Mouse (Mus musculus) neutrophil, adult 65 days (primary cell): ENCODE results near the gene Gfer. TPM values are rescaled to one million over a fixed set of nuclear protein-coding genes. Genes with fewer than 3 reads are reported as not detected.

Experiments
- total RNA-seq: library from RNA; stranded (reverse); gene quantifications from 2 replicates; pipeline ENCODE4 v1.2.4, GENCODE M21; 2023

Gfer gene
- 3.9 and 4.5 TPM in 2 replicates for total RNA-seq

GRCm38 (mm10) chr17:24696011-24696697 is at the start of gene Gfer, which contains the start of gene Noxo1:
TSS of gene Gfer (minus strand) at chr17:24696156.
TSS of gene Noxo1 (plus strand) at chr17:24696234.

GRCm38 (mm10) chr17:24736330-24737051 is 40.5 kb upstream of the Gfer start, which contains the start of gene Msrb1:
TSS of gene Msrb1 (plus strand) at chr17:24736642.

GRCm38 (mm10) chr17:24727618-24728017 is 31.7 kb upstream of the Gfer start, which contains the start of gene Rpl3l:
TSS of gene Rpl3l (plus strand) at chr17:24727820.

GRCm38 (mm10) chr17:24724184-24724583 is 28.2 kb upstream of the Gfer start, which contains the start of gene Ndufb10:
TSS of gene Ndufb10 (minus strand) at chr17:24724478.

GRCm38 (mm10) chr17:24717943-24718342 is 22.0 kb upstream of the Gfer start, which contains the start of the genes Rnf151 and Rps2:
TSS of gene Rnf151 (minus strand) at chr17:24718063.
TSS of gene Rps2 (plus strand) at chr17:24718116.

GRCm38 (mm10) chr17:24706982-24707800 is 11.2 kb upstream of the Gfer start, which contains the start of gene Tbl3:
TSS of gene Tbl3 (minus strand) at chr17:24707660.

GRCm38 (mm10) chr17:24689251-24690081 is 6.5 kb downstream of the Gfer start, which contains the start of gene Syngr3:
TSS of gene Syngr3 (minus strand) at chr17:24689955.

GRCm38 (mm10) chr17:24669545-24670245 is 26.3 kb downstream of the Gfer start, which contains the start of gene Zfp598:
TSS of gene Zfp598 (plus strand) at chr17:24669687.

GRCm38 (mm10) chr17:24658017-24658758 is 37.8 kb downstream of the Gfer start, which contains the start of gene Npw:
TSS of gene Npw (minus strand) at chr17:24658457.

GRCm38 (mm10) chr17:24650070-24650616 is 45.8 kb downstream of the Gfer start, which contains the start of gene Slc9a3r2:
TSS of gene Slc9a3r2 (minus strand) at chr17:24650327.

Other genes with a start within 250 kb of the Gfer start
- gene E4f1, start 225.8 kb downstream of the Gfer start, total RNA-seq = 40.1 and 46.7 TPM in 2 replicates
- 21.5 and 26.4 TPM in 2 replicates for gene Pgp, start 225.8 kb downstream of the Gfer start, total RNA-seq
- gene Bricd5, start 222.3 kb downstream of the Gfer start, total RNA-seq = 0.98 TPM in 1 of 2 replicates, not detected in the other
- 35.2 and 41.1 TPM in 2 replicates for gene Mlst8, start 217.1 kb downstream of the Gfer start, total RNA-seq
- gene Caskin1, start 207.6 kb downstream of the Gfer start, total RNA-seq = not detected in 2 replicates
- 123 and 145 TPM in 2 replicates for gene Traf7, start 168.2 kb downstream of the Gfer start, total RNA-seq
- gene Rab26, start 161.9 kb downstream of the Gfer start, total RNA-seq = 0.38 TPM in 1 of 2 replicates, not detected in the other
- 15.6 and 23.9 TPM in 2 replicates for gene Pkd1, start 146.3 kb downstream of the Gfer start, total RNA-seq
- 41.1 and 43.3 TPM in 2 replicates for gene Tsc2, start 63.5 kb downstream of the Gfer start, total RNA-seq
- 0.88 and 1.5 TPM in 2 replicates for gene Nthl1, start 63.5 kb downstream of the Gfer start, total RNA-seq
- 3.0 and 3.3 TPM in 2 replicates for gene Slc9a3r2, start 45.8 kb downstream of the Gfer start, total RNA-seq
- not detected in 2 replicates for gene Npw, start 37.7 kb downstream of the Gfer start, total RNA-seq
- gene Zfp598, start 26.5 kb downstream of the Gfer start, total RNA-seq = 21.0 and 25.1 TPM in 2 replicates
- gene Syngr3, start 6.2 kb downstream of the Gfer start, total RNA-seq = not detected in 2 replicates
- gene Noxo1, start 78 bp upstream of the Gfer start, total RNA-seq = 0.57 and 1.5 TPM in 2 replicates
- gene Tbl3, start 11.5 kb upstream of the Gfer start, total RNA-seq = 9.5 and 12.4 TPM in 2 replicates
- gene Rnf151, start 21.9 kb upstream of the Gfer start, total RNA-seq = not detected in 2 replicates
- 399 and 442 TPM in 2 replicates for gene Rps2, start 22.0 kb upstream of the Gfer start, total RNA-seq
- gene Ndufb10, start 28.3 kb upstream of the Gfer start, total RNA-seq = 61.5 and 73.8 TPM in 2 replicates
- 1.9 and 2.1 TPM in 2 replicates for gene Rpl3l, start 31.7 kb upstream of the Gfer start, total RNA-seq
- 1,300 and 1,322 TPM in 2 replicates for gene Msrb1, start 40.5 kb upstream of the Gfer start, total RNA-seq
- gene Hs3st6, start 56.8 kb upstream of the Gfer start, total RNA-seq = 0.51 and 0.70 TPM in 2 replicates
- gene Meiob, start 108.1 kb upstream of the Gfer start, total RNA-seq = not detected in 2 replicates
- gene Hagh, start 144.0 kb upstream of the Gfer start, total RNA-seq = 34.8 and 35.3 TPM in 2 replicates
- gene Fahd1, start 154.2 kb upstream of the Gfer start, total RNA-seq = 1.5 and 2.2 TPM in 2 replicates
- gene Igfals, start 169.8 kb upstream of the Gfer start, total RNA-seq = 0.32 and 0.36 TPM in 2 replicates
- 51.2 and 59.0 TPM in 2 replicates for gene Nubp2, start 190.2 kb upstream of the Gfer start, total RNA-seq
- 25.3 and 35.4 TPM in 2 replicates for gene Spsb3, start 190.5 kb upstream of the Gfer start, total RNA-seq
- 10.1 and 11.6 TPM in 2 replicates for gene Eme2, start 198.9 kb upstream of the Gfer start, total RNA-seq
- 12.9 and 15.4 TPM in 2 replicates for gene Mrps34, start 199.0 kb upstream of the Gfer start, total RNA-seq
- 15.7 and 16.5 TPM in 2 replicates for gene Nme3, start 200.3 kb upstream of the Gfer start, total RNA-seq
- 70.4 and 91.3 TPM in 2 replicates for gene Mapk8ip3, start 240.8 kb upstream of the Gfer start, total RNA-seq